Mouse (Mus musculus): ENCODE measurements around the gene Brca1. TPM values are rescaled to one million over a fixed set of nuclear protein-coding genes. Genes with fewer than 3 reads are reported as not detected.

Brca1 gene
- polyA plus RNA-seq, 1 experiment from 2014 or later: 8.1 TPM

DNA sequence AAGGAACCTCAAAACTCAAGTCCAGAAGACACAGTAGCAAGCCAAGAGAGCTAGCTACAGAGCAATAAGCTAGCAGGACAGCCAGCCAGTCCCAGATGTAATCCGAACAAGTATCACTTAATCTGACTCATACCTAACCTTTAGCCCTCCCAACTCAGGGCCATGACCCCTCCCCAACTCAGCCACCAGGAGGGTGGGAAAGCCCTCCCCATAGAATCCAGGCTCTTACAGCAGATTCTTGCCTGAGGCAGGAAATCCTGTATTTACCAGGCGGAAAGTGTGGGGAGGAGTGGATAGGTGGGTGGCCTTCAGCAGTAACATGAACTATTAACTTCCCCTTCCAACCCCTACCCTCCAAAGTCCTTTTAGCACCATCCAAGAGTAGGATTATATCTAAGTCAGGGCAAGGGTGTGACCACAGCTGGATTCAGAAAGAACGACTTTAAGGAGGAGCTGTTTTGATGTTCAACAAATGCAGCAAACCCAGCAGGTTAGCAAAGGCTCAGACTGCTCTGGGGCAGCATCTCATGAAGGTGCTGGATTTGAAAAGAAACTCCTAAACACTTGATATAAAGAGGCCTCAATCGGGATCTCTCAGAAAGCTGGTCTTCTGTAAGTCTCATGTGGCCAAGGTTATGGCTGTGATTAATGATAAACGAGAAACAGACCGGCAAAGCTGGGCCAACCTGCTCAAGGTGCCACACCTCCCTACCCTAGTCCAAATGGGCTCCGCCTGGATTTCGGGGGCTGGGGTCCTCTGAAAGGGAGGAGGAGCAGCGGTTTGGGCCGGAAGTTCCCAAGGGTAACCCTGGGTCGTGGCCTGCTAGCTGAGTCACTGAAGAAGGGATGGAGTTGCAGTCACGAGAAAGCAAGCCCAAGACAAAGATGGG lies 87.3 kb downstream of the Brca1 start, which contains the start of gene Rnd2:
TSS of gene Rnd2 (plus strand) at position 789 of the 890 bp plus-strand sequence.
- H3K27ac ChIP-seq (ENCODE audit: low read depth, low read length): peak within 1 kb of the TSS; percentile 84
- WGBS: 17% methylated on average over 12 of the region's 12 CpGs
- H3K36me3 ChIP-seq (ENCODE audit: control insufficient read depth, insufficient read depth, low read length): peaks cover 36% of the 10 kb centered on the region
- no peaks in the 10 kb centered on the region for H3K9me3 ChIP-seq (replicated peaks; ENCODE audit: control insufficient read depth, low read length)
- H3K4me1 ChIP-seq (ENCODE audit: control insufficient read depth, insufficient read depth, low read length): peaks cover 37% of the 10 kb centered on the region
- no peak for ATAC-seq
- no peak for DNase-seq (ENCODE audit: low spot score)
- peak within 1 kb of the TSS; percentile 79 for H3K9ac ChIP-seq (ENCODE audit: low read length)
- peak within 1 kb of the TSS; percentile 90 for H3K4me3 ChIP-seq (ENCODE audit: low read depth, low read length)
- H3K4me2 ChIP-seq (ENCODE audit: low read length): peak within 1 kb of the TSS; percentile 76
- H3K27me3 ChIP-seq (replicated peaks; ENCODE audit: control insufficient read depth, insufficient read depth, low read length): no peaks in the 10 kb centered on the region

DNA sequence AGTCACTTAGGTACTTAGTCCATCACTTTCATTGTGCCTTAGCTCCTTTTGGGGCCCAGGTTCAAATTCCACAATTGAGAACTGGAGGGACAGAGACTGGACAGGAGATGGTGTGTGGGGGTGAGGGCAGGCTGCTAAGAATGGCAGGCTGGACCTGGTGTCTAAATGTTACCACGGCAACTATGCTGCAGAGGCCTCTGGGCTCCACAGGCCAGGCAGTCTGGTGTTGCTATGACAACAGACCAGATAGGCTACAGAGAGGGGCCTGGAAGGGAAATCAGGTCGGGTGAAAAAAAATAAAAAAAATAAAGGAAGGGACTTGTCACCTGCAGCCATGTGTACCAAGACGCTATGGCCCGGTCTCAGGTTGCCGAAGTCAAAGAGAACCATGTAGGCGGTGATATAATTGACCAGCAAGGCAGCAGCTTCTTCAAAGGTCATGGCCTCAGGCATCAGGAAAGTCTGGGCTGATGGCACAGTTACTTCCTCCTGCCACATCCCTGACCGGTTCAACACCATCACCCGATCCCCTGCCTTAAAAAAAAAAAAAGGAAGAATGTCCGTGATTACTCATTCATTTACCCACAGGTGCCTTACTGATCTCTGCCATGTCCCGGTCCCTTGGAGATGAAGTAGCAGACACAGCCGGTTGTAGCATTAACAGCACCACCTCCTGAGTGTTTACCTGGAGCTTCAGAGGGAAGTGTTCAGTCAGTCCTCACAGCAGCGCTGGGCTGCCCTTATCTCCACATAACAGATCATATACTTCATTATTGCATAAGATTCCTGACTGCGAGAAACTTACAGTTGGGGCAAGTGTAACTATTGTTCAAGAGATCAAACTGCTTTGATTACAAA lies 88.9 kb downstream of the Brca1 start:
- peaks cover 51% of the 10 kb centered on the region for H3K36me3 ChIP-seq (ENCODE audit: control insufficient read depth, insufficient read depth, low read length)
- no peak overlapping the region for H3K4me3 ChIP-seq (ENCODE audit: low read depth, low read length)
- ATAC-seq (no peak), DNase-seq (ENCODE audit: low spot score) (peak; percentile 65)
- no peaks in the 10 kb centered on the region for H3K27me3 ChIP-seq (replicated peaks; ENCODE audit: control insufficient read depth, insufficient read depth, low read length)
- peak overlapping the region; percentile 76 for H3K4me2 ChIP-seq (ENCODE audit: low read length)
- WGBS: 43% methylated on average over 13 of the region's 13 CpGs
- H3K9me3 ChIP-seq (replicated peaks; ENCODE audit: control insufficient read depth, low read length): no peaks in the 10 kb centered on the region
- no peak overlapping the region for H3K27ac ChIP-seq (ENCODE audit: low read depth, low read length)
- H3K4me1 ChIP-seq (ENCODE audit: control insufficient read depth, insufficient read depth, low read length): peaks cover 30% of the 10 kb centered on the region
- H3K9ac ChIP-seq (ENCODE audit: low read length): peak overlapping the region; percentile 79; the same call in 1 of the 2 replicates

DNA sequence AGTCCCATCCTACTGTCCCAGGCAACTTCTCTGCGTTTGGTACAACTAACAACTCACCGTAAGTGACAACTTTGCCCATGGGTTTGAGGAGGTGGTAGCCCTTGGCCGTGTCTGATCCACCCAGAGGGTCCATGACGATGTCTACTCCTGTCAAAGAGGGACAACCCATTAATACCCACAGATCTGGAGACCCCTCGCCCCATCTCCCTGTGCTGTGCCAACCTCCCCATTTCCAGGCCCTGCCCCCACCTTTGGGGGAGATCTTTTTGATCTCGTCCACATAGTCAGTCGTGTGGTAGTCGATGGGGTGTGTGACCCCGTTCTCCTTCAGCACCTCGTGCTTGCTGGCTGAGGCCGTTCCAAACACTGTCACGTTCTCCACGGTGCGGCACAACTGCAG lies 89.6 kb downstream of the Brca1 start:
- DNase-seq (ENCODE audit: low spot score) (no peak), ATAC-seq (no peak)
- Histone ChIP-seq H3K9ac (ENCODE audit: low read length) (no peak overlapping the region), H3K4me1 (ENCODE audit: control insufficient read depth, insufficient read depth, low read length) (peaks cover 29% of the 10 kb centered on the region), H3K36me3 (ENCODE audit: control insufficient read depth, insufficient read depth, low read length) (peaks cover 58% of the 10 kb centered on the region), H3K9me3 (replicated peaks; ENCODE audit: control insufficient read depth, low read length) (no peaks in the 10 kb centered on the region), H3K4me2 (ENCODE audit: low read length) (peak overlapping the region; percentile 76; the same call in 1 of the 2 replicates), H3K4me3 (ENCODE audit: low read depth, low read length) (no peak overlapping the region), H3K27me3 (replicated peaks; ENCODE audit: control insufficient read depth, insufficient read depth, low read length) (no peaks in the 10 kb centered on the region), H3K27ac (ENCODE audit: low read depth, low read length) (no peak overlapping the region)
- 77% methylated on average over 14 of the region's 14 CpGs for WGBS

DNA sequence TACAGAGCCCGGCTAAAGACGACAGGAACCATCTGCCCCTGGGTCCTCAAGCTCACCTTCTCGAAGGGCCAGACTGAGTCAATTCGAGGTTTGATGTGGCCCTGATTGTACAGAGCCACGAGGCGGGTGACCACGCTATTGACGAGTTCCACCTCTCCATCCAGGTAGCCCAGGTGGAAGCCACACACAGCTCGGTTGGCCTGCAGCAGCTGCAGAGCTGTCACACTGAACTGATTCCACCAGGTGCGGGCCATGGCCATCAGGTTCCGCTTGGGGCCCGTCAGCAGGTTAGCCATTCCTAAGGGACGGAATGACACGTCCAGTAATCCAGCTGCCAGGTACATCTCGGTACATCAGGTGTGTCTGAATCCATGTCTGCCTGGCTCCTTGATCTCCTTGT lies 91.4 kb downstream of the Brca1 start:
- Histone ChIP-seq H3K36me3 (ENCODE audit: control insufficient read depth, insufficient read depth, low read length) (peaks cover 65% of the 10 kb centered on the region), H3K4me1 (ENCODE audit: control insufficient read depth, insufficient read depth, low read length) (peaks cover 23% of the 10 kb centered on the region), H3K27me3 (replicated peaks; ENCODE audit: control insufficient read depth, insufficient read depth, low read length) (no peaks in the 10 kb centered on the region), H3K9me3 (replicated peaks; ENCODE audit: control insufficient read depth, low read length) (no peaks in the 10 kb centered on the region), H3K27ac (ENCODE audit: low read depth, low read length) (no peak overlapping the region), H3K4me2 (ENCODE audit: low read length) (no peak overlapping the region), H3K4me3 (ENCODE audit: low read depth, low read length) (no peak overlapping the region), H3K9ac (ENCODE audit: low read length) (no peak overlapping the region)
- DNase-seq (ENCODE audit: low spot score): no peak
- no peak for ATAC-seq
- WGBS: 91% methylated on average over 15 of the region's 15 CpGs

DNA sequence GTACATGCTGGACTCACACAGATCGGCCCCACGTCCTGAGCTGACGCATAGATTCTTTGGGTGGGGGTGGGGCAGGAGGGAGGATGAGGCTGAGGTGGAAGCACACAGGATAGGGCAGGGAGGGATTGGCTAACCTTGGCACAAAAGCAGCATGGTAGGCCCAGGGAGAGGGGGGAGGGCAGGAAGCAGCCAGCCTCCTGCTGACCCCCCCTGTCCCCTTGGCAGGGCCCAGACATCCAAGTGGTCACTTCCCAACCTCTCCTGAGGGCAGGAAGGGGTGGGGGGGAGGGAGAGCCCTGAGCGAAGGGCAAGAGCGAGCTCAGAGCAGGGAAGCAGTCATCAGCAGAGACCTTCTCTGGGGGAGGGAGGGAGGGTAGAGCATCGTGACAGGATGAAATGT lies 92.0 kb downstream of the Brca1 start:
- no peak for DNase-seq (ENCODE audit: low spot score)
- Histone ChIP-seq H3K4me1 (ENCODE audit: control insufficient read depth, insufficient read depth, low read length) (peaks cover 28% of the 10 kb centered on the region), H3K9ac (ENCODE audit: low read length) (no peak overlapping the region), H3K36me3 (ENCODE audit: control insufficient read depth, insufficient read depth, low read length) (peaks cover 65% of the 10 kb centered on the region), H3K27me3 (replicated peaks; ENCODE audit: control insufficient read depth, insufficient read depth, low read length) (no peaks in the 10 kb centered on the region), H3K9me3 (replicated peaks; ENCODE audit: control insufficient read depth, low read length) (no peaks in the 10 kb centered on the region), H3K4me3 (ENCODE audit: low read depth, low read length) (no peak overlapping the region), H3K27ac (ENCODE audit: low read depth, low read length) (no peak overlapping the region), H3K4me2 (ENCODE audit: low read length) (no peak overlapping the region)
- no peak for ATAC-seq
- WGBS: 41% methylated on average over 5 of the region's 6 CpGs

DNA sequence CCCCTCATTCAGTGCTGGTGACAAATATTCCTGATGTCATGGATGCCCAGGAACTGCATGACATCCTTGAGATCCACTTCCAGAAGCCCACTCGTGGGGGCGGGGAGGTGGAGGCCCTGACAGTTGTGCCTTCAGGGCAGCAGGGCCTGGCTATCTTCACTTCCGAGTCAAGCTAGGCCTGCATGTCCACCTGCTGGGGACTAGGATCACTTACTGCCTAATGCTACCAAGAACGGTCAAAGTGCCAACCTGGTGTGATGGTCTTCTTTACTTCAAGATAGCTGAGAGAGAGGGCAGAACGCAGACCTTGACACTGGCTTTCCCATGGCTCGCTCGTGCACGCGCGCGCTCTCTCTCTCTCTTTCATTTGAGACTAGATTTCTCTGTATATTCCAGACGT lies 93.5 kb downstream of the Brca1 start:
- no peaks in the 10 kb centered on the region for H3K27me3 ChIP-seq (replicated peaks; ENCODE audit: control insufficient read depth, insufficient read depth, low read length)
- H3K27ac ChIP-seq (ENCODE audit: low read depth, low read length): no peak overlapping the region
- H3K4me1 ChIP-seq (ENCODE audit: control insufficient read depth, insufficient read depth, low read length): peaks cover 17% of the 10 kb centered on the region
- peaks cover 65% of the 10 kb centered on the region for H3K36me3 ChIP-seq (ENCODE audit: control insufficient read depth, insufficient read depth, low read length)
- H3K9ac ChIP-seq (ENCODE audit: low read length): no peak overlapping the region
- ATAC-seq: no peak
- 87% methylated on average over 12 of the region's 12 CpGs for WGBS
- H3K4me2 ChIP-seq (ENCODE audit: low read length): no peak overlapping the region
- no peak for DNase-seq (ENCODE audit: low spot score)
- H3K9me3 ChIP-seq (replicated peaks; ENCODE audit: control insufficient read depth, low read length): no peaks in the 10 kb centered on the region
- H3K4me3 ChIP-seq (ENCODE audit: low read depth, low read length): no peak overlapping the region

DNA sequence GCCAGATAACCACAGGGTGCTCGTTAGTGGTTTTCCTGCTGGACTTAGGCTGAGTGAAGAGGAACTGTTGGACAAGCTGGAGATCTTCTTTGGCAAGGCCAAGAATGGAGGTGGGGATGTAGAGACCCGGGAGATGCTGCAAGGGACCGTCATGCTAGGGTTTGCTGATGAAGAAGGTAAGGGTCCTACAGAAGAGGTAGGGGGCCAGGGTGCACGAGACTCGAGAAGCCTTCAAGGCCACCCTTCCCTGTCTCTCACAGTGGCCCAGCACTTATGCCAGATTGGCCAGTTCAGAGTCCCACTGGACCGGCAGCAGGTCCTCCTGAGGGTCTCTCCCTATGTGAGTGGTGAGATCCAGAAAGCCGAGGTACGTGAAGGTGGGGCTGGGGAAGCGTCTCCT lies 94.1 kb downstream of the Brca1 start:
- Histone ChIP-seq H3K27me3 (replicated peaks; ENCODE audit: control insufficient read depth, insufficient read depth, low read length) (no peaks in the 10 kb centered on the region), H3K27ac (ENCODE audit: low read depth, low read length) (no peak overlapping the region), H3K4me1 (ENCODE audit: control insufficient read depth, insufficient read depth, low read length) (peaks cover 11% of the 10 kb centered on the region), H3K4me2 (ENCODE audit: low read length) (no peak overlapping the region), H3K4me3 (ENCODE audit: low read depth, low read length) (no peak overlapping the region), H3K36me3 (ENCODE audit: control insufficient read depth, insufficient read depth, low read length) (peaks cover 61% of the 10 kb centered on the region), H3K9ac (ENCODE audit: low read length) (no peak overlapping the region), H3K9me3 (replicated peaks; ENCODE audit: control insufficient read depth, low read length) (no peaks in the 10 kb centered on the region)
- 91% methylated on average over 9 of the region's 9 CpGs for WGBS
- ATAC-seq (no peak), DNase-seq (ENCODE audit: low spot score) (no peak)

DNA sequence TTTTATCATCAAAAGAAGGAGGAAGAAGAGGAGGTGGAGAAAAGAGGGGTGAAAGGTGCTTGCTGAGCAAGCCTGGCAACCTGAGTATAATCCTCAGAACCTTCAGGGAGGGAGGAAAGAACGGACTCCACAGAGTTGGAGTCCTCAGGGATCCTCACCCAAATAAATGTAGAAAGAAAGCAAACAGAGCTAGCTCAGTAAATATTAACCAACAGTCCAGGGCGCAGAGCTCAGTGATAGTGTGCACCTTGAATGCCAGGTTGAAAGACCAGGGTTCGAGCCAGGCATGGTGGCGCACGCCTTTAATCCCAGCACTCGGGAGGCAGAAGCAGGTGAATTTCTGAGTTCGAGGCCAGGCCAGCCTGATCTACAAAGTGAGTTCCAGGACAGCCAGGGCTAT lies 96.1 kb downstream of the Brca1 start:
- no peak for DNase-seq (ENCODE audit: low spot score)
- peaks cover 8% of the 10 kb centered on the region; the same call in 1 of the 2 replicates for H3K4me1 ChIP-seq (ENCODE audit: control insufficient read depth, insufficient read depth, low read length)
- no peaks in the 10 kb centered on the region for H3K9me3 ChIP-seq (replicated peaks; ENCODE audit: control insufficient read depth, low read length)
- H3K27me3 ChIP-seq (replicated peaks; ENCODE audit: control insufficient read depth, insufficient read depth, low read length): no peaks in the 10 kb centered on the region
- no peak overlapping the region for H3K9ac ChIP-seq (ENCODE audit: low read length)
- no peak for ATAC-seq
- peaks cover 41% of the 10 kb centered on the region for H3K36me3 ChIP-seq (ENCODE audit: control insufficient read depth, insufficient read depth, low read length)
- no peak overlapping the region for H3K4me3 ChIP-seq (ENCODE audit: low read depth, low read length)
- no peak overlapping the region for H3K27ac ChIP-seq (ENCODE audit: low read depth, low read length)
- H3K4me2 ChIP-seq (ENCODE audit: low read length): no peak overlapping the region
- 89% methylated on average over 7 of the region's 7 CpGs for WGBS

Data from forebrain, embryonic 14.5 days (tissue).